Mouse (Mus musculus) spleen, adult 2 months (tissue): Measurements from ENCODE around the gene Tcp10c. TPM values are rescaled to one million over a fixed set of nuclear protein-coding genes. Genes with fewer than 3 reads are reported as not detected.
"Not testable (repeated sequence)": the region's sequence is repeated elsewhere in the genome, so short reads cannot be mapped to it uniquely, and the experiment has no call there.

Experiments used
- DNase-seq, 2 experiments: peaks; one replicate each; pipeline versions ENCODE4 v3.0.0 to v3.0.0-alpha.2; 2012 to 2021; ENCODE audit warnings: low spot score in 2 of 2, low read depth in 1 of 2
- H3K27ac ChIP-seq: fragments of 200-500 bp; 2 replicates; pipeline ENCODE4 v1.5.1; 2012; ENCODE audit warnings: low read length, inconsistent platforms; ENCODE audit not compliant: insufficient read depth
- H3K27me3 ChIP-seq: fragments of 200-500 bp; 2 replicates; pipeline ENCODE4 v1.6.1; 2012; ENCODE audit warnings: mild to moderate bottlenecking, moderate library complexity, low read length, inconsistent platforms; ENCODE audit not compliant: control insufficient read depth, insufficient read depth
- H3K36me3 ChIP-seq: fragments of 200-500 bp; 2 replicates; pipeline ENCODE4 v1.6.1; 2012; ENCODE audit warnings: mild to moderate bottlenecking, low read length, inconsistent platforms; ENCODE audit not compliant: control insufficient read depth, insufficient read depth
- H3K4me1 ChIP-seq: fragments of 200-500 bp; 2 replicates; pipeline ENCODE4 v1.6.1; 2011; ENCODE audit warnings: inconsistent platforms; ENCODE audit not compliant: control insufficient read depth, insufficient read depth, insufficient read length
- H3K4me3 ChIP-seq: fragments of 200-500 bp; 2 replicates; pipeline ENCODE4 v1.5.1; 2011; ENCODE audit warnings: mild to moderate bottlenecking, inconsistent platforms; ENCODE audit not compliant: insufficient read depth, insufficient read length; ENCODE audit errors: extremely low read depth
- WGBS: fragments of 180-500 bp; shearing (Covaris S2); methylation state at CpG from one replicate; pipeline ENCODE4 v1.1.7; 2018; 5-methylcytosine and 5-hydroxymethylcytosine counted together
- polyA plus RNA-seq: library from polyadenylated mRNA; depleted of rRNA; stranded (reverse); fragments of >200 nt; gene quantifications from 2 replicates; pipeline ENCODE4 v1.2.3, GENCODE M21; 2012; rRNA removed

Gene Tcp10c
- not detected in 2 replicates for polyA plus RNA-seq

DNA sequence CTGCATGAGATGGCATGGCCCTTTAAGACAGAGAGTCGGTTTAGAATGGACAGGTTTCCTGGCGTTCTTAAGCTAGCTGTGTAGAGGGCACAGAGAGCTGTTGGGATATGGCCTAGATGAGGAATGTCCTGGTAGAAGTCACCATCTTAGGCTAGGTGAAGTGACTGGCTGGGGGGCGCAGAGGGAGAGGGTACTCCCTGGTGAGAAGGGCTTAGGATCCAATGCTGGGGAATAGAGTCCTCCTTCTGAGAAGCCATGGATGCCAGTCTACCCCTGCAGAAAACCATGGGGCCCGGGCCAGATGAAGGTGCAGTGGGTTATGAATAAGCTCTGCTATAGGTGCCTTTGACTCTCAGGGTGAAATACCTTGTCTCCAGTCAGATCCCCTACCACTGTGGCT is at the start of gene Tcp10c:
Gene Tcp10c (plus strand): TSS at position 52 of the 400 bp plus-strand sequence.
- H3K4me3 ChIP-seq, H3K4me1 ChIP-seq, H3K27me3 ChIP-seq, DNase-seq, H3K36me3 ChIP-seq, H3K27ac ChIP-seq: not testable (repeated sequence)
- 81% methylated on average over 4 of the region's 4 CpGs for WGBS

DNA sequence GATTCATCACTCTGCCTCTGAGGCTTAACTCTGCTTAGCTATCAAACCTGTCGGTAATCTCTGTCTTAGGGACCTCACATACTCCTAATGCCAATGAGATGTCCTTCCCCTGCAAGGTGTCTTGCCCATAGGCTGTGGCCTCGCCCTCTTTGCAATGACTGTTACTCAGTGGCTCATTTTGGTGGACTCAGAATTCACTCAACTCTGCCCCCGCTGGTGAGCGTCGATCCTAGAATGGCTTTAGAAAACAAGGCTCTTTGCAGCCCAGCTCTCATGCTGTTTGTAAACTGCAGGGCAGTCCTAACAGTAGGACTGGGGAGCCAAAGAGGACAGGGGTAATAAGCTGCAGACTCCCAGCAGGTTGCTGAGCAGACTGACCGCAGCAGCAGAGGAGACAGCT is 46.5 kb upstream of the Tcp10c start:
- H3K27ac ChIP-seq, H3K4me3 ChIP-seq, H3K27me3 ChIP-seq, DNase-seq, H3K36me3 ChIP-seq, H3K4me1 ChIP-seq: not testable (repeated sequence)
- 80% methylated on average over 5 of the region's 6 CpGs for WGBS

DNA sequence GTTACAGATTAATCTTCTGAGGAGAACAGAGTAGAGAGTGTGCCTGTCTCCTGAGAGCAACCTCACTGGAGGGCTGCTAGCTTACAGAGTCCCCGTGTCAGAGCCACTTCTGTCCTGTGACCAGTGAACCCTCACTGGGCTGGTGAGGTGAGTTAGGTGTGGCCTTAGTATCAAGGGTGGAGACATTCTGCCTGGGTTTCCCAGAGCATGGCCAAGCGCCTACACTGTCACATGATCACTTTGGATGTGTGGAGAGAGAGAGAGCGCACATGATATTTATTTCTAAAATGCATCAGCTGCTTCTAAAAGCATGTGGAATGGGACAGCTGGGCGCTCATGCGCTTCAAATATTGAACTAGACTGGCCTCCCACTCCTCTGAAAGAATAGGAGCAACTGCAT is 46.0 kb upstream of the Tcp10c start:
- H3K27me3 ChIP-seq, DNase-seq, H3K4me1 ChIP-seq, H3K36me3 ChIP-seq, H3K27ac ChIP-seq, H3K4me3 ChIP-seq: not testable (repeated sequence)
- 85% methylated on average over 5 of the region's 5 CpGs for WGBS

DNA sequence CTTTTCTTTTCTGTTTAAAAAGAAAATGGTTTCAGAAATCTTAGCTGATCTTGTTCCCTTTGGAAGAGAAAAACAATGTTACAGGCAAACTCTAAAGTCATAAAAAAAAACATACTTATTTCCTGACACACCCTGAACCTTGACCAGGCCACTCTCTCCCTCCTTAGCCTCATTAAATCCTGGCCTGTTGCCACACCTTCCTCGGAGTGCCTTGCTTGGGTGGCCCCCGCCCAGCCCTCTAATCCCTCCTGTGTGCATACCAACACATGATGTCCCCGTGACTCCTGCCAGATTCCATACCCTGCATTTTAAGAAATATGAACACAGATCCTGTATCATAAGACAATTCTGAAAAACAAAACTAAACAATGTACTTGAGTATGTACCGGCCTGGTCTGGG is 45.6 kb upstream of the Tcp10c start:
- WGBS, result 86% methylated on average over 4 of the region's 4 CpGs
- H3K4me1 ChIP-seq, H3K27ac ChIP-seq, H3K4me3 ChIP-seq, DNase-seq, H3K36me3 ChIP-seq, H3K27me3 ChIP-seq: not testable (repeated sequence)

DNA sequence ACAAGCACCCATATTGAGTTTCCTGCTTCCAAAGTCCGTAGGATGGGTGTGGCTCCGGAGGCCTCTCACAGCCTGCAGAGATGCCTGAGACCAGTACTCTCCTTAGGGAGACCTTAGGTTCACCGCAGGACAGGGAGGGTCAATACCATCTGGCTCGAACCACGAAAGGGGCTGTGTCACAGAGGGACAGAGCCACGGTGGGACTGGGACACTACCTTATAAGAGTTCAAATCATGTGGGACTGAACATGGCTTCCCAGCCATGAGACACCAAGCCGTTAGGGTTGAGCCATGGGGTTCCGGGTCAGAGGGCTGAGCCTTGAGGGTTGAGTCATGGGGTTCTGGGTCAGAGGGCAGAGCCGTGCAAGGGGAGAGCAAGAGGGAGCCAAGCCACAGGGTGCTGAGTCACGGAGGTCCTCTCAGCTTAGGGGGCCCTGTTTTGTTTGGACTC is 45.2 kb upstream of the Tcp10c start:
- WGBS, result 90% methylated on average over 10 of the region's 10 CpGs

DNA sequence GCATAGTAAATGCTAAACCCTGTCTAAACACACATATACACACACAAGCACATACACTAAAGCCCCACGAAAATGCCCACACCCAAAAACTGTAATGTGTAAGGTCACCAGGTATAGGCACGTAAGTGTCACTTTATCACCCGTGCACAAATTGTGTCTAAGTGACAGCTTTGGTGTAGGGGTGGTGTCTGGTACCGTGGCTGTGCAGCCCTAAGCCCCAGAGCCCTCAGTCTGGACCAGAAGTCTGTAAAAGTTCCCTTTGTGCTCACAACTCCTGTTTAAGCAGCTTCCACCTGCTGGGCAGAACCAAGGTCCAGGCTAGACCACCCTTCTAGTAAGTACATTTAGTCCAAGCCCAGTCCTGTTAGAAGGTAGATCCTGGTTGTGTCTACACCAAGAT is 24.4 kb upstream of the Tcp10c start:
- H3K4me3 ChIP-seq, H3K27me3 ChIP-seq, DNase-seq, H3K36me3 ChIP-seq, H3K27ac ChIP-seq, H3K4me1 ChIP-seq: not testable (repeated sequence)
- 80% methylated on average over 4 of the region's 4 CpGs for WGBS

More for the DNA sequence above, 45.2 kb upstream of the Tcp10c start:
- H3K27me3 ChIP-seq, H3K4me1 ChIP-seq, H3K36me3 ChIP-seq, H3K27ac ChIP-seq, DNase-seq, H3K4me3 ChIP-seq: not testable (repeated sequence)

DNA sequence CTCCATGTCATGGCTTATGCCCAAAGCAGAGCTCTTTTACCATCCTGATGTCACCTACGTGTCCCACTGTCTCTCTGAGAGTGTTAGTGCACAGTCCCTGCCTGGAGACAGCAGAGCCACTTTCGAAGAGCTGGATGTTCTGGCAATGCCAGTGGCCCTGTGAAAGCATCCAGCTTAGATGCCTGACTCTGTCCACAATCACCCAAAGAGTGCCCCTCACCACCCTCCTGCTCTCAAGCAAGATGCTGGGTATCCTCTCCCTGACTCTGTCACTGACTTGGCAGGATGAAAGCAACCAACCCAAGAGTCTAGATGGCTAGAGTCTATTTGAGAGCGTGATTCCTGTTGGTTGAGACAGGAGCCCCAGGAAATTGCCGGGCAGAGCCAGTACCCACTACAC is 23.2 kb upstream of the Tcp10c start:
- not testable (repeated sequence) for DNase-seq, H3K36me3 ChIP-seq, H3K27me3 ChIP-seq, H3K4me1 ChIP-seq, H3K27ac ChIP-seq, H3K4me3 ChIP-seq
- WGBS, result 78% methylated on average over 4 of the region's 4 CpGs

DNA sequence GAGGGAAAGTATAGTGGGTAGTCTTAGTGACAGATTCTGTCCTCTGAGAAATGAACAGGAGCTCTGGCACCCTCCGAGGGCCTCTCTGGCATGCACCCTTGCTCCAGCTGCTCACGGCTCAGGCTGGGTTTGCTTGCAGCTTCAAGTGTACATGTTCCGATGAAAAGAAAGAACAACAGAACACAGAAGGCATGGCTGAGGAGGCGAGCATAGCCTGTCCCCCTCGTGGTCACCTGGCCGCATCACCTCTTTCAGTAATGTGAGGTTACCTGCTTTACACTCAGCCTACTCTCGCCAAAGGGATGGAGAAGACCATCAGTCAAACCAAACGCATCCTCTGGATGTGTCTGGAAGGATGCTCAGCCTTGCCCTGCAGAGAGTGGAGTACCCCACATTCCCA is 21.9 kb upstream of the Tcp10c start:
- H3K36me3 ChIP-seq, DNase-seq, H3K4me3 ChIP-seq, H3K27ac ChIP-seq, H3K27me3 ChIP-seq, H3K4me1 ChIP-seq: not testable (repeated sequence)
- 89% methylated on average over 8 of the region's 8 CpGs for WGBS

DNA sequence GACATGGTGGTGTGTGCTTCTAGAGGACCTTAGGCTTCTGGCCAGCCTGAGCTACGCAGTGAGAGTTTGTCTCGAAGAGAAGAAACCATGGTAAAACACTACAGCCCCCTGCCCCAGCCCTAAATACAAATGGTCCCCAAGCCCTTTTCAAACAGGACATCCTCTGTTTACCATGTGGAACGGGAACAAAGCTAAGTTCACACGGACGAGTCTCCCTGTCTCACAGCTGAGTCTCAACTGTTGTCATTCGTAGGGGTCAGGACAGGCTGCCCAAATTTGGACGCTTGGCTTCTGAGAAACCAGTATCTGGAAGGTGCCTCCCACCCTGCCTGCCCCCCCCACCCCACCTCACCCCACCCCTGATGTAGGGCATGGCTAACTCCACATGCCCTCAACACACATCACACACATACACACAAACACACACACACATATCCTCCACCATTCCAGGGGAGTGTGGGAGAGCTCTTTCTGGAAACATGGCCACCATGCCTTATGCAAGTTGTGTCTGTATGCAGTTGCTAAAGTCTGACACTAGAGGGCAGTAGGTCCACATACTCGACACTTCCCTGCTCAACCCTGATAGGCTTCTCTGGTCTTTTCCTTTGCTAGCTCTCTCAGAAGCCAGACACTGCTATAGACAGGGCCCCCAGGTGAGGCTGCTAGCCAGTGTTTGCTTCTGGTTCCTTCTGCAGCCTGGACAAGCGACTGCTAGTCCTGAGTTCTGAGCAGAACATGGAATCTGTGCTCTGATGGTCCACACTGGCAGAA is 17.2 kb upstream of the Tcp10c start:
- H3K4me3 ChIP-seq, H3K36me3 ChIP-seq, H3K27me3 ChIP-seq, H3K27ac ChIP-seq, DNase-seq, H3K4me1 ChIP-seq: not testable (repeated sequence)
- WGBS, result 70% methylated on average over 9 of the region's 9 CpGs

DNA sequence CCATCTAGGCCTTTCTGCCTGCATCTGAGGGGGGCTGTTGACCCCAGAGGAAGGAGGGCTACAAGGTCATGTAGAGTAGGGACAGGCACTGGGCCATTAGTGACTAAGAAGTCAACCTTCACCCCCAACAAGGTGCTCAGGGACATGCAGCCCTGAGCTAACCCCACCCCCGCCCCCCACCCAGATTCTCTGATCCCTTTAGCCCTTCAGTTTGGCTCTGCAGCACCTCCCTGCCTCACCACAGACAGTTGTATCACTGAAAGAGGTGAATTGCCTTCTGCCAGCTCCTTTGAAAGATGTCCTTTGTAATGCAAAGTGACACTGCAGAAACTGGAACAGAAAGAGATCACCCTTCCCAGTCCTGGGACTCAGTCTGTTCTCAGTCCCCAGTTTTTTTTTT is 16.4 kb upstream of the Tcp10c start:
- not testable (repeated sequence) for DNase-seq, H3K27me3 ChIP-seq
- 60% methylated on average over 1 of the region's 1 CpGs for WGBS

DNA sequence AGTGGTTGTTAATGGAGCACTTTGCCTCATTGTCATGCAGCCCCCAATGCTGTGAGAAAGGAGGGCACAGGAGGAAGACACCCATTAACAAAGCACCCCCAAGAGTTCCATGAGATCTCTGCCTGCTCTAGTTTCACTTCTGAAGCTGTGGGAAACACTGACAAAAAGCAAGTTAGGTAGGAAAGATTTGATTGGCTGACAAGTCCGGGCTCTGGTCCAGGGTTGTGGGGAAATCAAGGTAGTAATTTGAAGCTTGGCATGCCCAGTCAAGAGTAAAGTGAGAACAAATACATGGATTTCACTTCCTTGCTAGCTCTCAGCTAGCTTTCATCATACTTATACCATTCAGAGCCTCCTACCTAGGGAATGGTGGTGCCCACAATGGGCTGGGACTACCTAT is 14.3 kb upstream of the Tcp10c start:
- H3K36me3 ChIP-seq, H3K27ac ChIP-seq, DNase-seq, H3K27me3 ChIP-seq, H3K4me1 ChIP-seq, H3K4me3 ChIP-seq: not testable (repeated sequence)
- 83% methylated on average over 1 of the region's 1 CpGs for WGBS

More for the DNA sequence above, 16.4 kb upstream of the Tcp10c start:
- H3K27ac ChIP-seq, H3K36me3 ChIP-seq, H3K4me1 ChIP-seq, H3K4me3 ChIP-seq: not testable (repeated sequence)
